Comparison of ENCODE assay signal across 19 mouse cellular contexts in genomic region chr17:65827119-65827840, GRCm38 (mm10). TPM values are rescaled to one million over a fixed set of nuclear protein-coding genes. Genes with fewer than 3 reads are reported as not detected.
A peak's percentile ranks its signal among the peaks of the same experiment; 100 is the strongest.
DNase-seq lines count a peak whose midpoint lies in the region; ATAC-seq and TF ChIP-seq lines count a peak whose summit lies in the region.
"Had no signal": no experiment of that assay in that cellular context is flagged by ENCODE, and none has a peak within 500 bp of the region (broad histone marks: within the 10 kb centered on the region; RNA-seq: fewer than 3 reads in every experiment).

No protein-coding gene starts in this region.

- peak; percentile 42; the same call in 1 of the 2 replicates for ATAC-seq in forebrain, embryonic 12.5 days (ENCODE audit: low FRiP score)
- no peak for ATAC-seq in forebrain, embryonic 14.5 days
- ATAC-seq in midbrain, embryonic 15.5 days (replicated peaks): 0 out of 2 replicates have a peak, but pooled peaks have one; percentile 49
- no peak for ATAC-seq in midbrain, postnatal 0 days (ENCODE audit: low FRiP score)
- ATAC-seq in hindbrain, embryonic 14.5 days (ENCODE audit: low FRiP score): peak; percentile 38; the same call in 1 of the 2 replicates
- ATAC-seq: intestine, postnatal 0 days had no signal

- 50% methylated on average over 16 of the region's 16 CpGs for WGBS in forebrain, embryonic 12.5 days
- 57% methylated on average over 16 of the region's 16 CpGs for WGBS in forebrain, embryonic 14.5 days
- WGBS in midbrain, embryonic 15.5 days: 54% methylated on average over 16 of the region's 16 CpGs
- 53% methylated on average over 16 of the region's 16 CpGs for WGBS in midbrain, postnatal 0 days
- WGBS in hindbrain, embryonic 14.5 days: 56% methylated on average over 16 of the region's 16 CpGs

- H3K4me2 ChIP-seq in forebrain, embryonic 12.5 days: no peak overlapping the region
- H3K4me2 ChIP-seq in forebrain, embryonic 14.5 days (ENCODE audit: low read length): no peak overlapping the region
- no peak overlapping the region for H3K4me2 ChIP-seq in midbrain, embryonic 15.5 days
- H3K4me2 ChIP-seq in midbrain, postnatal 0 days (ENCODE audit: low read depth, low read length, poor library complexity, severe bottlenecking): no peak overlapping the region
- H3K4me2 ChIP-seq in hindbrain, embryonic 14.5 days (replicated peaks): no peak overlapping the region
- H3K4me2 ChIP-seq: hindbrain, embryonic 15.5 days; limb, embryonic 13.5 days; liver, embryonic 15.5 days had no signal

- peaks cover 10% of the 10 kb centered on the region for H3K4me1 ChIP-seq in forebrain, embryonic 12.5 days
- no peaks in the 10 kb centered on the region for H3K4me1 ChIP-seq in forebrain, embryonic 14.5 days (ENCODE audit: control insufficient read depth, insufficient read depth, low read length)
- H3K4me1 ChIP-seq in midbrain, embryonic 15.5 days: peaks cover 9% of the 10 kb centered on the region
- no peaks in the 10 kb centered on the region for H3K4me1 ChIP-seq in midbrain, postnatal 0 days (ENCODE audit: insufficient read depth, low read length)
- H3K4me1 ChIP-seq in hindbrain, embryonic 14.5 days (replicated peaks; ENCODE audit: control insufficient read depth, insufficient read depth, low read length): no peaks in the 10 kb centered on the region; the same call in 1 of the 2 replicates
- H3K4me1 ChIP-seq: hindbrain, embryonic 15.5 days; limb, embryonic 13.5 days; liver, embryonic 15.5 days had no signal

- H3K4me3 ChIP-seq in forebrain, embryonic 12.5 days (replicated peaks): no peak overlapping the region
- no peak overlapping the region for H3K4me3 ChIP-seq in forebrain, embryonic 14.5 days (ENCODE audit: low read depth, low read length)
- no peak overlapping the region for H3K4me3 ChIP-seq in midbrain, embryonic 15.5 days
- no peak overlapping the region for H3K4me3 ChIP-seq in midbrain, postnatal 0 days (ENCODE audit: low read depth, low read length)
- no peak overlapping the region for H3K4me3 ChIP-seq in hindbrain, embryonic 14.5 days (replicated peaks; ENCODE audit: low read length)
- H3K4me3 ChIP-seq: gastrocnemius, adult 2 months; heart, embryonic 10.5 days; hindbrain, embryonic 15.5 days; limb, embryonic 13.5 days; liver, embryonic 15.5 days had no signal

- H3K27ac ChIP-seq in forebrain, embryonic 12.5 days: 0 out of 2 replicates have a peak overlapping the region, but pooled peaks have one; percentile 19
- H3K27ac ChIP-seq in forebrain, embryonic 14.5 days (ENCODE audit: low read depth, low read length): no peak overlapping the region
- H3K27ac ChIP-seq in midbrain, embryonic 15.5 days: peak overlapping the region; percentile 25; the same call in 1 of the 2 replicates
- no peak overlapping the region for H3K27ac ChIP-seq in midbrain, postnatal 0 days (ENCODE audit: low read depth, low read length)
- no peak overlapping the region for H3K27ac ChIP-seq in hindbrain, embryonic 14.5 days
- H3K27ac ChIP-seq: gastrocnemius, adult 2 months; heart, embryonic 10.5 days; hindbrain, embryonic 15.5 days; kidney, postnatal 0 days; limb, embryonic 13.5 days; liver, embryonic 15.5 days had no signal

- DNase-seq in forebrain, embryonic 14.5 days (ENCODE audit: low spot score): no peak
- DNase-seq in midbrain, postnatal 0 days (ENCODE audit: low spot score): no peak
- DNase-seq in hindbrain, embryonic 14.5 days (ENCODE audit: low spot score): no peak
- DNase-seq in lung, adult 18-20 months: no peak
- DNase-seq in adipocyte (ENCODE audit: low spot score): no peak
- DNase-seq: adrenal gland, adult 8-10 months; cerebellum, adult 9-11 months; gastrocnemius, adult 2 months; lung, postnatal 10 days; right cerebral cortex, postnatal 25 days; thymus, adult 2 months had no signal

- no peak overlapping the region for H3K9ac ChIP-seq in forebrain, embryonic 12.5 days
- no peak overlapping the region for H3K9ac ChIP-seq in forebrain, embryonic 14.5 days (ENCODE audit: low read length)
- H3K9ac ChIP-seq in midbrain, embryonic 15.5 days: no peak overlapping the region
- no peak overlapping the region for H3K9ac ChIP-seq in midbrain, postnatal 0 days (replicated peaks; ENCODE audit: low read length, poor library complexity, severe bottlenecking)
- no peak overlapping the region for H3K9ac ChIP-seq in hindbrain, embryonic 14.5 days
- H3K9ac ChIP-seq: hindbrain, embryonic 15.5 days; limb, embryonic 13.5 days; liver, embryonic 15.5 days had no signal

- TF ChIP-seq CTCF in midbrain, postnatal 0 days (IDR thresholded peaks at IDR 0.05): no peak

- H3K36me3 ChIP-seq in forebrain, embryonic 12.5 days (replicated peaks): peaks cover 74% of the 10 kb centered on the region
- H3K36me3 ChIP-seq in forebrain, embryonic 14.5 days (ENCODE audit: control insufficient read depth, insufficient read depth, low read length): peaks cover 79% of the 10 kb centered on the region
- H3K36me3 ChIP-seq in midbrain, embryonic 15.5 days (replicated peaks): peaks cover 13% of the 10 kb centered on the region; the same call in 1 of the 2 replicates
- peaks cover 33% of the 10 kb centered on the region for H3K36me3 ChIP-seq in midbrain, postnatal 0 days (ENCODE audit: insufficient read depth, low read length)
- peaks cover 72% of the 10 kb centered on the region for H3K36me3 ChIP-seq in hindbrain, embryonic 14.5 days (replicated peaks; ENCODE audit: control insufficient read depth, insufficient read depth)

- no peaks in the 10 kb centered on the region for H3K9me3 ChIP-seq in forebrain, embryonic 12.5 days
- no peaks in the 10 kb centered on the region for H3K9me3 ChIP-seq in forebrain, embryonic 14.5 days (replicated peaks; ENCODE audit: control insufficient read depth, low read length)
- no peaks in the 10 kb centered on the region for H3K9me3 ChIP-seq in midbrain, embryonic 15.5 days
- no peaks in the 10 kb centered on the region for H3K9me3 ChIP-seq in midbrain, postnatal 0 days (ENCODE audit: low read length)
- no peaks in the 10 kb centered on the region for H3K9me3 ChIP-seq in hindbrain, embryonic 14.5 days (ENCODE audit: control insufficient read depth, low read length)
- H3K9me3 ChIP-seq: heart, embryonic 10.5 days; hindbrain, embryonic 15.5 days; limb, embryonic 13.5 days; liver, embryonic 15.5 days had no signal

- H3K27me3 ChIP-seq in forebrain, embryonic 12.5 days: no peaks in the 10 kb centered on the region
- H3K27me3 ChIP-seq in forebrain, embryonic 14.5 days (replicated peaks; ENCODE audit: control insufficient read depth, insufficient read depth, low read length): no peaks in the 10 kb centered on the region
- no peaks in the 10 kb centered on the region for H3K27me3 ChIP-seq in midbrain, embryonic 15.5 days (replicated peaks)
- H3K27me3 ChIP-seq in midbrain, postnatal 0 days (ENCODE audit: insufficient read depth, low read length): no peaks in the 10 kb centered on the region
- H3K27me3 ChIP-seq in hindbrain, embryonic 14.5 days (ENCODE audit: control insufficient read depth, insufficient read depth, low read length): no peaks in the 10 kb centered on the region
- H3K27me3 ChIP-seq: hindbrain, embryonic 15.5 days; limb, embryonic 13.5 days; liver, embryonic 15.5 days had no signal

RNA-seq across cellular contexts. Expression of gene Ppp4r1, which starts 44.9 kb away (rescaled TPM):
- 56.9 and 59.3 TPM in 2 replicates for polyA plus RNA-seq in forebrain, embryonic 12.5 days (2016; fragmentation: Nextera tagmentation; extraction: Ambion mirVana)
- polyA plus RNA-seq in forebrain, embryonic 14.5 days (2014; fragmentation: Nextera tagmentation; extraction: Ambion mirVana): 37.1 and 43.4 TPM in 2 replicates
- polyA plus RNA-seq in midbrain, embryonic 15.5 days (2015; fragmentation: Nextera tagmentation; extraction: Ambion mirVana): 45.1 and 49.2 TPM in 2 replicates
- total RNA-seq in midbrain, postnatal 0 days (2014; rRNA removed): 45.6 and 58.3 TPM in 2 replicates
- 24.2 and 28.6 TPM in 2 replicates for polyA plus RNA-seq in midbrain, postnatal 0 days (2015; fragmentation: Nextera tagmentation; extraction: Ambion mirVana)
- polyA plus RNA-seq in hindbrain, embryonic 14.5 days (2014; fragmentation: Nextera tagmentation; extraction: Ambion mirVana): 42.6 and 49.1 TPM in 2 replicates

RNA-seq across cellular contexts. Expression of gene Rab31, which starts 54.7 kb away (rescaled TPM):
- 75.8 and 79.0 TPM in 2 replicates for polyA plus RNA-seq in forebrain, embryonic 12.5 days (2016; fragmentation: Nextera tagmentation; extraction: Ambion mirVana)
- 88.8 and 92.6 TPM in 2 replicates for polyA plus RNA-seq in forebrain, embryonic 14.5 days (2014; fragmentation: Nextera tagmentation; extraction: Ambion mirVana)
- polyA plus RNA-seq in midbrain, embryonic 15.5 days (2015; fragmentation: Nextera tagmentation; extraction: Ambion mirVana): 76.6 and 80.1 TPM in 2 replicates
- 81.1 and 88.1 TPM in 2 replicates for total RNA-seq in midbrain, postnatal 0 days (2014; rRNA removed)
- polyA plus RNA-seq in midbrain, postnatal 0 days (2015; fragmentation: Nextera tagmentation; extraction: Ambion mirVana): 66.8 and 67.6 TPM in 2 replicates
- 81.7 and 86.8 TPM in 2 replicates for polyA plus RNA-seq in hindbrain, embryonic 14.5 days (2014; fragmentation: Nextera tagmentation; extraction: Ambion mirVana)

RNA-seq across cellular contexts. Expression of gene Ralbp1, which starts 58.3 kb away (rescaled TPM):
- 39.6 and 43.9 TPM in 2 replicates for polyA plus RNA-seq in forebrain, embryonic 12.5 days (2016; fragmentation: Nextera tagmentation; extraction: Ambion mirVana)
- 42.9 and 50.2 TPM in 2 replicates for polyA plus RNA-seq in forebrain, embryonic 14.5 days (2014; fragmentation: Nextera tagmentation; extraction: Ambion mirVana)
- 57.6 and 67.4 TPM in 2 replicates for polyA plus RNA-seq in midbrain, embryonic 15.5 days (2015; fragmentation: Nextera tagmentation; extraction: Ambion mirVana)
- total RNA-seq in midbrain, postnatal 0 days (2014; rRNA removed): 32.9 and 42.0 TPM in 2 replicates
- polyA plus RNA-seq in midbrain, postnatal 0 days (2015; fragmentation: Nextera tagmentation; extraction: Ambion mirVana): 50.0 and 55.8 TPM in 2 replicates
- 40.5 and 44.2 TPM in 2 replicates for polyA plus RNA-seq in hindbrain, embryonic 14.5 days (2014; fragmentation: Nextera tagmentation; extraction: Ambion mirVana)

Comparison
In these comparisons a context has a peak if more than half of its experiments do, and no peak if none do; other contexts are left out.
1. ATAC-seq: peak in forebrain, embryonic 12.5 days (single experiment), midbrain, embryonic 15.5 days (single experiment) and hindbrain, embryonic 14.5 days (single experiment); none in forebrain, embryonic 14.5 days (single experiment) and midbrain, postnatal 0 days (single experiment).
2. H3K27ac ChIP-seq: peak in forebrain, embryonic 12.5 days (single experiment) and midbrain, embryonic 15.5 days (single experiment); none in forebrain, embryonic 14.5 days (single experiment), midbrain, postnatal 0 days (single experiment) and hindbrain, embryonic 14.5 days (single experiment).